In genomic region chr5:102778253-102778652, GRCm38 (mm10) we compare ENCODE assay signal across 10 mouse cellular contexts.
A peak's percentile ranks its signal among the peaks of the same experiment; 100 is the strongest.
DNase-seq lines count a peak whose midpoint lies in the region; ATAC-seq lines count a peak whose summit lies in the region.
"Had no signal": no experiment of that assay in that cellular context is flagged by ENCODE, and none has a peak within 500 bp of the region (broad histone marks: within the 10 kb centered on the region; RNA-seq: fewer than 3 reads in every experiment).

No protein-coding gene starts in this region.

- no peak overlapping the region for H3K4me3 ChIP-seq in kidney, embryonic 14.5 days (ENCODE audit: low read length)
- no peak overlapping the region for H3K4me3 ChIP-seq in midbrain, embryonic 14.5 days (replicated peaks; ENCODE audit: low read depth, low read length)
- H3K4me3 ChIP-seq in forebrain, embryonic 12.5 days (replicated peaks): no peak overlapping the region
- H3K4me3 ChIP-seq: lung, embryonic 15.5 days had no signal

- H3K4me1 ChIP-seq in kidney, embryonic 14.5 days (ENCODE audit: control insufficient read depth, insufficient read depth, low read length): peaks cover 8% of the 10 kb centered on the region
- H3K4me1 ChIP-seq in midbrain, embryonic 14.5 days (ENCODE audit: control insufficient read depth, insufficient read depth, low read length): peaks cover 8% of the 10 kb centered on the region; the same call in 1 of the 2 replicates
- H3K4me1 ChIP-seq in forebrain, embryonic 12.5 days: peaks cover 4% of the 10 kb centered on the region; the same call in 1 of the 2 replicates

- H3K27me3 ChIP-seq in kidney, embryonic 14.5 days (ENCODE audit: control insufficient read depth, insufficient read depth, low read length): no peaks in the 10 kb centered on the region
- H3K27me3 ChIP-seq in midbrain, embryonic 14.5 days (ENCODE audit: control insufficient read depth, insufficient read depth, low read length): no peaks in the 10 kb centered on the region
- no peaks in the 10 kb centered on the region for H3K27me3 ChIP-seq in forebrain, embryonic 12.5 days
- H3K27me3 ChIP-seq: lung, embryonic 15.5 days had no signal

- H3K9ac ChIP-seq in kidney, embryonic 14.5 days (ENCODE audit: low read depth, low read length): no peak overlapping the region
- no peak overlapping the region for H3K9ac ChIP-seq in midbrain, embryonic 14.5 days (replicated peaks; ENCODE audit: low read length)
- H3K9ac ChIP-seq in forebrain, embryonic 12.5 days: no peak overlapping the region
- H3K9ac ChIP-seq: forebrain, postnatal 0 days; lung, embryonic 15.5 days had no signal

- H3K36me3 ChIP-seq in kidney, embryonic 14.5 days (ENCODE audit: control insufficient read depth, insufficient read depth, low read length): no peaks in the 10 kb centered on the region
- no peaks in the 10 kb centered on the region for H3K36me3 ChIP-seq in midbrain, embryonic 14.5 days (ENCODE audit: control insufficient read depth, insufficient read depth, low read length)
- no peaks in the 10 kb centered on the region for H3K36me3 ChIP-seq in forebrain, embryonic 12.5 days (replicated peaks)
- H3K36me3 ChIP-seq: lung, embryonic 15.5 days had no signal

- DNase-seq in kidney, adult 11 months: peak; percentile 59
- DNase-seq in kidney, postnatal 10 days: no peak
- peak; percentile 16 for DNase-seq in brain, adult 2 months (ENCODE audit: low read depth, low spot score)
- peak; percentile 57 for DNase-seq in midbrain, embryonic 14.5 days
- DNase-seq in spleen, adult 12 weeks (ENCODE audit: low spot score): no peak
- DNase-seq in embryo, embryonic 10.5 days (ENCODE audit: low spot score): no peak
- DNase-seq: forebrain, postnatal 0 days had no signal

- WGBS in kidney, embryonic 14.5 days: 55% methylated on average over 5 of the region's 5 CpGs
- 29% methylated on average over 5 of the region's 5 CpGs for WGBS in midbrain, embryonic 14.5 days
- WGBS in forebrain, embryonic 12.5 days: 59% methylated on average over 5 of the region's 5 CpGs

- H3K27ac ChIP-seq in kidney, embryonic 14.5 days (ENCODE audit: low read depth, low read length): no peak overlapping the region
- H3K27ac ChIP-seq in midbrain, embryonic 14.5 days (replicated peaks; ENCODE audit: low read depth, low read length): peak overlapping the region; percentile 6; the same call in 1 of the 2 replicates
- no peak overlapping the region for H3K27ac ChIP-seq in forebrain, embryonic 12.5 days
- H3K27ac ChIP-seq: lung, embryonic 15.5 days had no signal

- peak; percentile 51 for ATAC-seq in kidney, embryonic 14.5 days (ENCODE audit: low FRiP score, low TSS enrichment)
- ATAC-seq in midbrain, embryonic 14.5 days (ENCODE audit: low FRiP score, low TSS enrichment): peak; percentile 55
- no peak for ATAC-seq in forebrain, embryonic 12.5 days (ENCODE audit: low FRiP score)
- ATAC-seq: forebrain, postnatal 0 days had no signal

- no peaks in the 10 kb centered on the region for H3K9me3 ChIP-seq in kidney, embryonic 14.5 days (ENCODE audit: control insufficient read depth, low read length)
- no peaks in the 10 kb centered on the region for H3K9me3 ChIP-seq in midbrain, embryonic 14.5 days (ENCODE audit: control insufficient read depth, low read length)
- no peaks in the 10 kb centered on the region for H3K9me3 ChIP-seq in forebrain, embryonic 12.5 days
- H3K9me3 ChIP-seq: lung, embryonic 15.5 days had no signal

- H3K4me2 ChIP-seq in kidney, embryonic 14.5 days (replicated peaks; ENCODE audit: low read depth, low read length): no peak overlapping the region
- H3K4me2 ChIP-seq in midbrain, embryonic 14.5 days (ENCODE audit: low read length): no peak overlapping the region
- no peak overlapping the region for H3K4me2 ChIP-seq in forebrain, embryonic 12.5 days
- H3K4me2 ChIP-seq: lung, embryonic 15.5 days had no signal

Comparison
In these comparisons a context has a peak if more than half of its experiments do, and no peak if none do; other contexts are left out.
1. DNase-seq: peak in kidney, adult 11 months (single experiment), brain, adult 2 months (single experiment) and midbrain, embryonic 14.5 days (single experiment); none in kidney, postnatal 10 days (single experiment), spleen, adult 12 weeks (single experiment) and embryo, embryonic 10.5 days (single experiment).